In the genomic region with DNA sequence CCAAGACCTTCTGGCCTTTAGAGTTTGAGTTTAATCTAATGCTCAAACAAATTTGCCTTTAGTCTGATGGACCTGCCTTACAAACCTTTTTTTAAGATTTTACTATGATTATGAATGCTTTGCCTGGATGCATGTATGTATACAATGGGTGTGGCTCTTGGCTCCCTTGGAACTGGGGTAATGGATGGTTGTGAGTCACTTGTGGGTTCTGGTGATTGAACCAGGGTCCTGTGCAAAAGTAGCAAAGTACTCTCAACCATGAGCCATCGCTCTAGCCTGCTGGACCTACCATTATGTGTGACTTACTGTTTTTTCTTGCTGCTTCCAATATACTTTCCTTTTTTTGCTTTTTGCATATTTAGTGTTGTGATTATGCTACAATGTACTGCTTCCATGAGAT, we compare ENCODE assay signal across 23 mouse cellular contexts. TPM values are rescaled to one million over a fixed set of nuclear protein-coding genes. Genes with fewer than 3 reads are reported as not detected.
"Had no signal": no experiment of that assay in that cellular context is flagged by ENCODE, and none has a peak within 500 bp of the region (broad histone marks: within the 10 kb centered on the region; RNA-seq: fewer than 3 reads in every experiment).

No protein-coding gene starts in this region.

- H3K4me2 ChIP-seq: lung, embryonic 14.5 days; midbrain, embryonic 12.5 days; neural tube, embryonic 13.5 days; neural tube, embryonic 15.5 days had no signal

- ATAC-seq: midbrain, embryonic 16.5 days had no signal

- H3K27me3 ChIP-seq: midbrain, embryonic 12.5 days; neural tube, embryonic 13.5 days; neural tube, embryonic 15.5 days had no signal

- H3K27ac ChIP-seq: midbrain, embryonic 12.5 days; neural tube, embryonic 13.5 days; neural tube, embryonic 15.5 days had no signal

- H3K36me3 ChIP-seq: midbrain, embryonic 12.5 days; neural tube, embryonic 13.5 days; neural tube, embryonic 15.5 days had no signal

- H3K9ac ChIP-seq: lung, embryonic 14.5 days; midbrain, embryonic 12.5 days; neural tube, embryonic 13.5 days; neural tube, embryonic 15.5 days had no signal

- H3K4me3 ChIP-seq: midbrain, embryonic 12.5 days; myocyte; neural tube, embryonic 13.5 days; neural tube, embryonic 15.5 days had no signal

- DNase-seq: lung, adult 18-20 months; lung, embryonic 14.5 days; lung, postnatal 10 days; lung, postnatal 4 days; midbrain, embryonic 14.5 days; retina, postnatal 1 day; right cerebral cortex, adult 18-20 months; right cerebral cortex, postnatal 25 days; right cerebral cortex, postnatal 4 days; spleen, adult 18-20 months; thymus, adult 18-20 months; thymus, postnatal 25 days; thymus, postnatal 4 days had no signal

- H3K9me3 ChIP-seq: midbrain, embryonic 12.5 days; neural tube, embryonic 13.5 days; neural tube, embryonic 15.5 days had no signal

RNA-seq across cellular contexts. Expression of a gene that starts 14.0 kb away (rescaled TPM):
- total RNA-seq: megakaryocyte-erythroid progenitor cell, adult 5-6 weeks had no signal
- polyA plus RNA-seq: liver, embryonic 16.5 days; lung, embryonic 14.5 days; midbrain, embryonic 12.5 days; midbrain, embryonic 14.5 days; midbrain, embryonic 16.5 days; myocyte; neural tube, embryonic 11.5 days; neural tube, embryonic 13.5 days; stomach, embryonic 14.5 days; stomach, embryonic 16.5 days had no signal
